Mouse (Mus musculus) testis, adult 2 months (tissue): ENCODE measurements around the gene Tmem51.

Source experiments
- CTCF ChIP-seq: fragments of 200-500 bp; IDR thresholded peaks from 2 replicates; pipeline ENCODE4 v1.5.1; 2012; ENCODE audit warnings: low read depth, mild to moderate bottlenecking, inconsistent platforms, low read length, moderate library complexity; ENCODE audit not compliant: control insufficient read depth, insufficient read depth, insufficient replicate concordance
- POLR2A ChIP-seq: fragments of 200-500 bp; IDR thresholded peaks from 2 replicates; pipeline ENCODE4 v1.6.1; 2012; ENCODE audit warnings: low read depth, mild to moderate bottlenecking, inconsistent platforms, low read length, moderate library complexity; ENCODE audit not compliant: control insufficient read depth

DNA sequence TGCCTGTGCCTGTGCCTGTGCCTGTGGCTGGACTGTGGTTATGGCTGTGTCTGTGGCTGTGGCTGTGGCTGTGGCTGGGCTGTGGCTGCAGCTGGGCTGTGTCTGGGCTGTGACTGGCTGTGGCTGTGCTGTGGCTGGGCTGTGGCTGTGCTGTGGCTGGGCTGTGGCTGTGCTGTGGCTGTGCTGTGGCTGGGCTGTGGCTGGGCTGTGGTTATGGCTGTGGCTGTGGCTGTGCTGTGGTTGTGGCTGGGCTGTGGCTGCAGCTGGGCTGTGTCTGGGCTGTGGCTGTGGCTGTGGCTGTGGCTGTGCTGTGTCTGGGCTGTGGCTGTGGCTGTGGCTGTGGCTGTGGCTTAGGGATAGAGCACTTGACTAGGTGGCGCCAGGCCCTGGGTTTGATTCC is 95.9 kb downstream of the Tmem51 start:
- TF ChIP-seq CTCF: no peak
- no peak for TF ChIP-seq POLR2A
